Mouse (Mus musculus): Measurements from ENCODE around the gene Hhat. TPM values are rescaled to one million over a fixed set of nuclear protein-coding genes. Genes with fewer than 3 reads are reported as not detected.

The Hhat gene
- polyA plus RNA-seq, 1 experiment: 12.6 TPM

DNA sequence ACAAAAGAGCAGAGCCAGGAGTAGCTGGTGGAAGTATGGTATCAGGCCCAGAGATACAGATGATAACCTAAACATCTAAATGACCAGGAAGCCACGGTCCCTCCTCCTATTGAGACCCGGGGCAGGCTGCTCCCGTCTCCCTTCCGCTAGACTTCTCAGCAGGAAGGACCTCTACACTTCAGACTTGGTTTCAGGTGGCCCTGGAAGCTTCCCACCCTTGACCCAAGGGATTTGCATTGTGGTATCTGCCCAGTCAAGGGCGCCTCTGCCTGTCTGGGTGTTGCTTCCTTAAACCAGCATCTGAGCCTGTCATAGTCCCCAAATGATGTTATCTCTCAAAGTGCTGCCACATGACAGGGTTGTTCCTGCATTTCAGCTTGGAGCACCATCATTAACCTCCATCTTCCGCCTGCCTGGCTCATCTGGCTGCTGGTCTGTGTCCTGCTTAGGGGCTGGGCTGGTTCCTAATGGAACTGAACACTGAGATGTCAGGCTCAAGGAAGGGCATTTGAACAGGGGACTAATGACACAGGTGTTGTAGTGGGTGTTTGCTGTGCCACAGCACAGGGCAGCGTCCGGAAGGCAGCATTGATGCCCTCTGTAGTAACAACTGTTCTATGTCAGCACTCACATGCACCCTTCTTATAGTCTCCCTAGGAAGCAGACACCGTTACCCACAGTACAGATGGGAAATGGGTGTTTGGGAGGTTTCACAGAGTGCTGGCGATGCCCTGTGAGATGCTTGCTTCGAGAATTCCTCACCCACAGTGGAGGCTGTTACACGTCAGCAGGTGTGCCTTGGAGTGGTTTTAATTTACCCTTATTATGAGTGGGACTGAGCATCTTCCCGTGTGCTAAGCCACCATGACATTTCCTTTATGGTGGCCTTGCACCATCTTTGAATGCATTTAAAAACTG, 280.9 kb downstream of the Hhat start:
- no peak for TF ChIP-seq CTCF (IDR thresholded peaks at IDR 0.05; ENCODE audit: borderline replicate concordance, insufficient read depth, low read length)
- TF ChIP-seq POLR2A (IDR thresholded peaks at IDR 0.05; ENCODE audit: low read depth, low read length): no peak
- no peak overlapping the region for H3K27ac ChIP-seq (ENCODE audit: insufficient read depth, low read length)
- no peak overlapping the region for H3K4me3 ChIP-seq (ENCODE audit: insufficient read depth, low read length)
- H3K4me1 ChIP-seq (ENCODE audit: control insufficient read depth, insufficient read depth, low read length): no peaks in the 10 kb centered on the region

GRCm38 (mm10) chr1:192487571-192487970, 283.5 kb downstream of the Hhat start:
- TF ChIP-seq CTCF (IDR thresholded peaks at IDR 0.05; ENCODE audit: borderline replicate concordance, insufficient read depth, low read length) (no peak), POLR2A (IDR thresholded peaks at IDR 0.05; ENCODE audit: low read depth, low read length) (no peak)
- Histone ChIP-seq H3K4me3 (ENCODE audit: insufficient read depth, low read length) (no peak overlapping the region), H3K27ac (ENCODE audit: insufficient read depth, low read length) (no peak overlapping the region), H3K4me1 (ENCODE audit: control insufficient read depth, insufficient read depth, low read length) (no peaks in the 10 kb centered on the region)

GRCm38 (mm10) chr1:192485030-192485429, 286.0 kb downstream of the Hhat start:
- no peaks in the 10 kb centered on the region for H3K4me1 ChIP-seq (ENCODE audit: control insufficient read depth, insufficient read depth, low read length)
- H3K4me3 ChIP-seq (ENCODE audit: insufficient read depth, low read length): no peak overlapping the region
- TF ChIP-seq CTCF (IDR thresholded peaks at IDR 0.05; ENCODE audit: borderline replicate concordance, insufficient read depth, low read length) (no peak), POLR2A (IDR thresholded peaks at IDR 0.05; ENCODE audit: low read depth, low read length) (no peak)
- no peak overlapping the region for H3K27ac ChIP-seq (ENCODE audit: insufficient read depth, low read length)

DNA sequence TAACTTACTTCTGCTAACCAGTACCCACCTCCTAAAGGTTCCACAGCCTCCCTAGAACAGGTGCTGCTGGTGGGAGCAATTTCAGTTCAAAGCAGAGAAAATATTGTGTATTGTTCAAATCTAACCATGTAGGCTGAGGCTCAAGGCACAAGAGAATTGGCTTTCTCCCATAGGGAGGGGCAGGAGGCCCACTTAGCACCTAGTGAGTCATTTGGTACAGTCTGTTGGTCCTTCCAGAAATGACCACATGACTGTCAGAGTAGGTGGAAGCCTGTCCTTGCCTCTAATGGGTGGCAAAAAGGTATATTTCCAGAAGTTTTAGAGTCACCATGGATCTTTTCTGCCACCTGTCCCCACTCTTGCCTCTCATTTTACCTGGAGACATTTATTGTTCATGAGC, 289.6 kb downstream of the Hhat start:
- TF ChIP-seq POLR2A (IDR thresholded peaks at IDR 0.05; ENCODE audit: low read depth, low read length) (no peak), CTCF (IDR thresholded peaks at IDR 0.05; ENCODE audit: borderline replicate concordance, insufficient read depth, low read length) (no peak)
- no peak overlapping the region for H3K4me3 ChIP-seq (ENCODE audit: insufficient read depth, low read length)
- no peaks in the 10 kb centered on the region for H3K4me1 ChIP-seq (ENCODE audit: control insufficient read depth, insufficient read depth, low read length)
- no peak overlapping the region for H3K27ac ChIP-seq (ENCODE audit: insufficient read depth, low read length)

DNA sequence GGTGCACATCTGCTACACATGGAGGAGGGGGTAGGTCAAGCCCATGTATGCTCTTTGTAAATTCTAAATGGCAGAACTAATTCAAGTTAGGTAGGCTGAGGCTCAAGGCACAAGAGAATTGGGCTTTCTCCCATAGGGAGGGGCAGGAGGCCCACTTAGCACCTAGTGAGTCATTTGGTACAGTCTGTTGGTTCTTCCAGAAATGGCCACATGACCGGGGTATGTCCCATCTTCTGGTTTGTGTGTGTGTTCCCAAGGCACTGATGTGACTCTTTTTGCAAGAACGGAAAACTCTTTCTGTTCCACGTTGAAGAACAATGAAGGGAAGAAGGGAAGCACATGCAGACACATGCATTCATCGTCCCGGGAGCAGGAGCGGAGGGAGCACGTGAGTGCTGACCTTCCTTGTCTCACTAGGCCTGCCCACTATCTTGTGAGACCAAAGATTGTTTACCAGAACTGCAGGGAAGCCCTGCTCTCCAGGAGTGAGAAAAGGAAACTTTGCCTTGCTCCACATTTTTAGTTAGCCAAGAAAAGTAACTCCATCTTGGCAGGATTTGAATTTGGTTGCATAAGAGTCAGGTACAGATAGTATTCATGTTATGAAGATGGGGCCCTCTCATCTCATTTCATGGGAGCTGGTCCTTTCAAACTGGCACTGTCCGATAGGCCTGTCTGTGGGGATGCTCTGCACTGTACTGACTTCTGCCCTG, 290.8 kb downstream of the Hhat start:
- no peak overlapping the region for H3K4me3 ChIP-seq (ENCODE audit: insufficient read depth, low read length)
- H3K27ac ChIP-seq (ENCODE audit: insufficient read depth, low read length): no peak overlapping the region
- no peaks in the 10 kb centered on the region for H3K4me1 ChIP-seq (ENCODE audit: control insufficient read depth, insufficient read depth, low read length)
- no peak for TF ChIP-seq CTCF (IDR thresholded peaks at IDR 0.05; ENCODE audit: borderline replicate concordance, insufficient read depth, low read length)
- TF ChIP-seq POLR2A (IDR thresholded peaks at IDR 0.05; ENCODE audit: low read depth, low read length): no peak

GRCm38 (mm10) chr1:192478176-192478575, 292.8 kb downstream of the Hhat start:
- TF ChIP-seq CTCF (IDR thresholded peaks at IDR 0.05; ENCODE audit: borderline replicate concordance, insufficient read depth, low read length): no peak
- no peaks in the 10 kb centered on the region for H3K4me1 ChIP-seq (ENCODE audit: control insufficient read depth, insufficient read depth, low read length)
- no peak overlapping the region for H3K27ac ChIP-seq (ENCODE audit: insufficient read depth, low read length)
- no peak overlapping the region for H3K4me3 ChIP-seq (ENCODE audit: insufficient read depth, low read length)

DNA sequence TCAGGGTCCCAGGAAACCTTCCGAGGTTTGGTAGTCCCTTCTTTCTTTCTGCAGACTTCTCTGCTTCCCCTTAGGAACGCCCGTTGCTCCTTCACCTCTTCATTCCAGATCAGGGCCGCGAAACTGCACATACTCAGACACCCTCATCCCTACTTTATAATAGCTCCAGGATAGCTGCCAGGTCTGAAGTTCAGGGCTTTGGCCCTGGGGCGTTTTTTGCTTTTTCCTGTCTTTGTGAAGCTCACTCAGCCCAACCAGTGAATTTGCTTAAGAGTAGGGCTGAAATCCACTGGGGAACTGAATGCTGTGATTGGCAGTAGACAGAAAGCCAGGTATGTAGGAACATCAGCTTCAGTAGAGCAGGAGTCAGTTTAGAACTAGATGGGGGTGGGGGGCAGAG, 293.5 kb downstream of the Hhat start:
- H3K4me3 ChIP-seq (ENCODE audit: insufficient read depth, low read length): no peak overlapping the region
- no peak overlapping the region for H3K27ac ChIP-seq (ENCODE audit: insufficient read depth, low read length)
- TF ChIP-seq POLR2A (IDR thresholded peaks at IDR 0.05; ENCODE audit: low read depth, low read length) (no peak), CTCF (IDR thresholded peaks at IDR 0.05; ENCODE audit: borderline replicate concordance, insufficient read depth, low read length) (no peak)
- no peaks in the 10 kb centered on the region for H3K4me1 ChIP-seq (ENCODE audit: control insufficient read depth, insufficient read depth, low read length)

GRCm38 (mm10) chr1:192476704-192477103, 294.3 kb downstream of the Hhat start:
- no peak overlapping the region for H3K4me3 ChIP-seq (ENCODE audit: insufficient read depth, low read length)
- H3K4me1 ChIP-seq (ENCODE audit: control insufficient read depth, insufficient read depth, low read length): no peaks in the 10 kb centered on the region

GRCm38 (mm10) chr1:192473134-192473533, 297.9 kb downstream of the Hhat start:
- TF ChIP-seq CTCF (IDR thresholded peaks at IDR 0.05; ENCODE audit: borderline replicate concordance, insufficient read depth, low read length) (no peak), POLR2A (IDR thresholded peaks at IDR 0.05; ENCODE audit: low read depth, low read length) (no peak)
- Histone ChIP-seq H3K4me3 (ENCODE audit: insufficient read depth, low read length) (no peak overlapping the region), H3K4me1 (ENCODE audit: control insufficient read depth, insufficient read depth, low read length) (no peaks in the 10 kb centered on the region), H3K27ac (ENCODE audit: insufficient read depth, low read length) (no peak overlapping the region)

More at GRCm38 (mm10) chr1:192476704-192477103, 294.3 kb downstream of the Hhat start:
- no peak overlapping the region for H3K27ac ChIP-seq (ENCODE audit: insufficient read depth, low read length)
- TF ChIP-seq POLR2A (IDR thresholded peaks at IDR 0.05; ENCODE audit: low read depth, low read length) (no peak), CTCF (IDR thresholded peaks at IDR 0.05; ENCODE audit: borderline replicate concordance, insufficient read depth, low read length) (no peak)

- Histone ChIP-seq H3K4me3 (ENCODE audit: insufficient read depth, low read length) (no peak overlapping the region), H3K27ac (ENCODE audit: insufficient read depth, low read length) (no peak overlapping the region), H3K4me1 (ENCODE audit: control insufficient read depth, insufficient read depth, low read length) (no peaks in the 10 kb centered on the region)
- TF ChIP-seq CTCF (IDR thresholded peaks at IDR 0.05; ENCODE audit: borderline replicate concordance, insufficient read depth, low read length) (no peak), POLR2A (IDR thresholded peaks at IDR 0.05; ENCODE audit: low read depth, low read length) (no peak)
These were observed 298.7 kb downstream of the Hhat start for GRCm38 (mm10) chr1:192472366-192472765.
